Mouse (Mus musculus) cortical plate, adult 2 months (tissue): ENCODE results near the gene Nxph1. TPM values are rescaled to one million over a fixed set of nuclear protein-coding genes. Genes with fewer than 3 reads are reported as not detected.
A peak's percentile ranks its signal among the peaks of the same experiment; 100 is the strongest.

Experiments
- H3K27ac ChIP-seq: fragments of 200-500 bp; 2 replicates; pipeline ENCODE4 v1.5.1; 2012; ENCODE audit warnings: low read length, control low read depth, inconsistent platforms; ENCODE audit not compliant: insufficient read depth
- H3K4me1 ChIP-seq: fragments of 200-500 bp; 2 replicates; pipeline ENCODE4 v1.6.1; 2011; ENCODE audit warnings: low read length; ENCODE audit not compliant: control insufficient read depth, insufficient read depth
- H3K4me3 ChIP-seq: fragments of 200-500 bp; 2 replicates; pipeline ENCODE4 v1.5.1; 2011; ENCODE audit warnings: mild to moderate bottlenecking, low read length, control low read depth; ENCODE audit not compliant: insufficient read depth
- CTCF ChIP-seq: fragments of 200-500 bp; IDR thresholded peaks from 2 replicates; pipeline ENCODE4 v1.5.1; 2011; ENCODE audit warnings: mild to moderate bottlenecking, control low read depth, low read length; ENCODE audit not compliant: insufficient read depth; ENCODE audit errors: extremely low read depth
- POLR2A ChIP-seq: fragments of 200-500 bp; IDR thresholded peaks from 2 replicates; pipeline ENCODE4 v1.6.1; 2011; ENCODE audit warnings: mild to moderate bottlenecking, low read length, control low read depth; ENCODE audit not compliant: insufficient read depth; ENCODE audit errors: extremely low read depth
- polyA plus RNA-seq: library from polyadenylated mRNA; depleted of rRNA; stranded (reverse); fragments of >200 nt; gene quantifications from 2 replicates; pipeline ENCODE4 v1.2.3, GENCODE M21; 2012; rRNA removed

Nxph1 gene
- polyA plus RNA-seq = 23.7 and 25.7 TPM in 2 replicates

DNA sequence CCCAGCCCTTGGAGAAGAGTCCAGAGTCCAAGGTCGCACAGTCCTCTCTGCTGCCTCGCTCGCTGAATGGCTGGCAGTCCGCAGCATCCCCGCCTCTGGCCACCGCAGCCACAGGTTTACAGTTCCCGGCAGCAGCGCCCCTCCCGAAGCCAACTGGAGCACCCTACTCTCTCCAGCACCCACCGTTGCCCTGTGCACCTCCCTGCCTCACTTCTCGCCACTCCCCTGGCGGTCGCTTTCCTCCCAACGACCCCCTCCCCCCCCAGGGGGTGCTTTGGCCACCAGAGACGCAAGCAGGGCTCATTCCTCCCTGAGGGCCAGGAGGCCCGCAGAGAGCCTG lies at the start of gene Nxph1:
TSS of gene Nxph1 (plus strand) at position 301 of the 340 bp plus-strand sequence.
- Histone ChIP-seq H3K27ac (no peak within 1 kb of the TSS), H3K4me3 (peak within 1 kb of the TSS; percentile 57), H3K4me1 (no peaks in the 10 kb centered on the region)
- TF ChIP-seq POLR2A (no peak), CTCF (no peak)

- TF ChIP-seq POLR2A = no peak
- no peak for TF ChIP-seq CTCF
- H3K4me3 ChIP-seq = no peak overlapping the region
- H3K27ac ChIP-seq = no peak overlapping the region
- peaks cover 1% of the 10 kb centered on the region for H3K4me1 ChIP-seq
Observed at GRCm38 (mm10) chr6:8900021-8900728, 48.1 kb upstream of the Nxph1 start.

DNA sequence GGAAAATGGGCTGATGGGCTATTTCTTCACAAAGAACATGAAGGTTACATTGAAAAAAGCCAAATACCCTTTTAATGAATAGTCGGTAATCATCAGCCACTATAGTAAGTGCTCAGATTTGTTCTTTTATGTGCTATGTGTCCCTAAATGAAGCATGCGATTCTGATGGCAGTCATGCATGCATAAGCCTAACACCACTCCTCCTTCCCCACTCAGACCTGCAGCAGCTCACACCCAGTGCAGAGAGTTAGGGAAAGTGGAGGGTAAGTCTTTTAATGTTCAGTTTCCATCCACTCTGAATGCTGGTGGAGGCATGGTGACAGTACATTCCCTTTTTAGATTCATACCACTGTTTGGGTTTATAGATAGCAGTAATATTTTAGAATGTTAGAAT lies 47.5 kb upstream of the Nxph1 start:
- Histone ChIP-seq H3K4me3 (no peak overlapping the region), H3K27ac (no peak overlapping the region), H3K4me1 (peaks cover 1% of the 10 kb centered on the region)
- TF ChIP-seq POLR2A (no peak), CTCF (no peak)

GRCm38 (mm10) chr6:8907917-8908316 lies 40.3 kb upstream of the Nxph1 start:
- Histone ChIP-seq H3K27ac (no peak overlapping the region), H3K4me1 (no peaks in the 10 kb centered on the region), H3K4me3 (no peak overlapping the region)
- TF ChIP-seq POLR2A (no peak), CTCF (no peak)

DNA sequence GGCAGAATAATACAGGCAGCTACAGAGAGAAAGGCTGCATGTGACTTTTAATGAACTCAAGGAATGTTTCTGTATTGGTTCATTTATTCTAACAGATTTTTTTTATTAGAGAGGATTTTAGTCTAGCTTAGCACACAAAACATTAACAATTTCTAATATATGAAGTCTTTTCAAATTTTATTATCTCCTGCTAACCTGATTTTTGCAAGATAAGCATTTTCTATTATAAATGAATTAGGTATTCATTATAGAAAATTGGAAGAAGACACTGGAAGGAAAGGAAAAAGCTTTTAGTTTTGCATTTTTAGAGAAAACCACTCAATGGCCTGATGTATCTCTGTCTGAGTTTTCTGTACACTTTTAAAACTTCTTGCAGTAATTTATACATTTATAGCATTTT lies 34.8 kb upstream of the Nxph1 start:
- Histone ChIP-seq H3K27ac (no peak overlapping the region), H3K4me3 (no peak overlapping the region), H3K4me1 (no peaks in the 10 kb centered on the region)
- no peak for TF ChIP-seq CTCF
- no peak for TF ChIP-seq POLR2A

- Histone ChIP-seq H3K4me1 (no peaks in the 10 kb centered on the region), H3K27ac (no peak overlapping the region), H3K4me3 (no peak overlapping the region)
- TF ChIP-seq CTCF (no peak), POLR2A (no peak)
Observed at GRCm38 (mm10) chr6:8914682-8915081, 33.5 kb upstream of the Nxph1 start.

DNA sequence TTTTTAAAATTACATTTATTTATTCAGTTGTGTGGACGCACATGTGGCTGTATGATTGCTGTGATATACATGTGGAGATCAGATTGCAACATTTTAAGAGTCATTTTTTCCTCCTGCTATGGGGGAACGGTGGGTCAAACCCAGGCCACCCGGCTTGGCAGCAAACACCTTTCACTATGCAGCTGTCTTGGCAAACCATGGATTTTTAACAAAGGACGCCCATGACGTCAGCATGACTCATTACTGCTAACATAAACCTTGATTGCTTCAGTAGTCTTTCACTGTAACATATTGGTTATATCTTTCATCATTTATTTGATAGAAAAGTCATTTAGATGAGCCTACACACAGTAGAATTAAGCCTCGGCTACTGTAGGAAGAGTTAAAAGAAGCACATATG lies 23.8 kb upstream of the Nxph1 start:
- no peak overlapping the region for H3K27ac ChIP-seq
- H3K4me1 ChIP-seq = no peaks in the 10 kb centered on the region
- TF ChIP-seq CTCF = no peak
- TF ChIP-seq POLR2A = no peak
- H3K4me3 ChIP-seq = no peak overlapping the region

GRCm38 (mm10) chr6:8935241-8935640 lies 13.0 kb upstream of the Nxph1 start:
- no peaks in the 10 kb centered on the region for H3K4me1 ChIP-seq
- no peak overlapping the region for H3K4me3 ChIP-seq
- TF ChIP-seq POLR2A (no peak), CTCF (no peak)
- no peak overlapping the region for H3K27ac ChIP-seq

DNA sequence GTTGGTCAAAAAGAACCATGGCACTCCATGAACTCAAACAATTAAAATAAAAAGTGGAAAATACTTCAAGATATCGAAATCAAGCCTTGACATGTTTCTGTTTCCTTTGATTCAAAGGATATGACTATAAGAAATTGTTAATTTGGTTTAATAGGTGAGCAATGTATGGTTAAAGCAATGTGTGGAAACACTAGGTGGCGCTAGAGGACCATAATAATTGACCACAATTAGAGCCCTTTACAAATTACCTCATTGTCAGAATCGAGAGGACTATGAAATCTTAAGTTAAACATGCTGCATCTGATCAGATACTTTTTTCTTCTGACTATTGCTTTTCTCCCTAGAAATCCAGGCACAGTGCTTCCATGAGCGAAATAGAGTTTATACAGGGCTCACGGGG lies 12.5 kb upstream of the Nxph1 start:
- H3K27ac ChIP-seq = no peak overlapping the region
- no peaks in the 10 kb centered on the region for H3K4me1 ChIP-seq

DNA sequence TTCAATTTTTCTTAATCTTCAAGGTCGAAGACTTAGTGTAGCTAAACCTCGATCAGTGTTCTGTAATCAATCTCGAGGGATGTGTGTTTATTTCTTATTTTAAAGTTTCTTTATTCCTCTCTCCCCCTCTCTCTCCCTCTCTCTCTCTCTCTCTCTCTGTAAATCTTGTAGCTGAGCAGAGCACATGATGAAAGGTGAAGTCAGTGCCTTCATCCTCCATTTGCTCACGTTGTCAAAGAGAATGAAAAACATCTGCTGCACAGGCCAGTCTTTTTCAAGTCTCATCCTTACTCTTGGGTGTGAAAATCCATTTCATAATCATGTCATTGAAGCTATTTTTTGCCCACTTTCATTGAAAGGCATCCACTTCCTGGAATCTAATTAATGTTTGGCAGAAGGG lies 12.1 kb upstream of the Nxph1 start:
- Histone ChIP-seq H3K4me1 (no peaks in the 10 kb centered on the region), H3K4me3 (no peak overlapping the region), H3K27ac (no peak overlapping the region)
- no peak for TF ChIP-seq CTCF
- TF ChIP-seq POLR2A = no peak

More for the DNA sequence above, 12.5 kb upstream of the Nxph1 start:
- no peak for TF ChIP-seq POLR2A
- TF ChIP-seq CTCF = no peak
- H3K4me3 ChIP-seq = no peak overlapping the region
